Mouse (Mus musculus) kidney, postnatal 25 days (tissue): ENCODE results near the gene Senp1.

Experiments used
- DNase-seq, 2 experiments: peaks; one replicate each; pipeline ENCODE4 v3.0.0; 2021; ENCODE audit warnings: mixed read lengths in 2 of 2

Gene Senp1

GRCm38 (mm10) chr15:98107230-98107629, 13.7 kb upstream of the Senp1 start:
- no peak for DNase-seq

DNA sequence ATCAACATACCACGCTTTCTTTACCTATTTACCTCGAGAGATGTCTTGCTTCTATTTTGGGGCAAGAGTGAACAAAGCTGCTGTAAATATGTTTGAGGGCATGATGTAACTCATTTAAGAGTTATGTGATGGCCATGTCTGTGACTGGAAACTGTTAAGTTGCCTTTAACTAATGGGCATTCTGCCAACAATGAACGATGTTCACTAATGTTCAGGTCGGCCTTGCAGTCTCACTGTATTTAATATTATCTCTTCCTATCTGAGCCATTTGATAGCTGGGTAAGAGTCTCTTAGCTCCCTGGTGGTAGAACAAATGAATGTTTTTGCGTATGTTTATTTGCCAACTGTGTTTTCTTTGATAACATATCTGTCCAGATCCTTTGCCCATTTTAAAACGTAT, 13.0 kb upstream of the Senp1 start:
- DNase-seq = no peak

GRCm38 (mm10) chr15:98102401-98102800, 8.9 kb upstream of the Senp1 start:
- DNase-seq = no peak

DNA sequence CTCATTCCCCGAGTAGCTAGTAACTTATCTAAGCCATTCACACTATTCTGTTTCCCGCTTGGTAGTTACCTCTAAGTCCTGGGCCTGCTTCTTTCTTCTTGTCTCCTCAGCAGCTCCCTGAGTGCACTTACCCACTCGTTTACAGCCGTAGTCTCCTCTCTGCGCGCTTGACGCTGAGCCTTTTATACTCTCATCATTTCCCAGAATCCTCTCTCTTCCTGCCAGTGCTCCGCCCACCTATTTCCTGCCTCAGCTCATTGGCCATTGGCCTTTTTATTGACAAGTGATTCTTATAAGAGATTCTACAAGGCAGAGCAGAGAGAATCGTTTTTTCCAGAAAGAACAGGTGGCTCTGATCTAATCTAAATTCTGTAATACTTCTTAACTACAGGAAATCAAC, 5.0 kb upstream of the Senp1 start:
- DNase-seq = no peak

DNA sequence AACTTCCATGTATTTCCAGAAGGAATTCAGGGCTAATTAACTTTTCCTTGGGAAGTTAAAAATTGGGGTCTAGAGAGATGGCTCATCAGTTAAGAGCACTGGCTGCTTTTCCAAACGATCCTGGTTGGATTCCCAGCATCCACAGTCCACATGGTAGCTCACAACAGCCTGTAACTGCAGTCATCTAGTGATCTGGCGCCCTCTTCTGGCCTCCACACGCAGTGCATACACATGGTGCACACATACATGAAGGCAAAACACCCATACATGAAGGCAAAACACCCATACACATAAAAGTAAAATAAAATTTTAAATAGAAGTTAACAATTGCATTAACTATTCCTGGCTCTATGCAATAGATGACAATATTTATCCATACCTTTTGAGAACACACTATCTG, 3.4 kb upstream of the Senp1 start:
- no peak for DNase-seq

- DNase-seq = no peak
These were observed 1.4 kb upstream of the Senp1 start for GRCm38 (mm10) chr15:98094905-98095304.

- no peak for DNase-seq
These were observed 998 bp downstream of the Senp1 start, which contains the start of gene Pfkm for GRCm38 (mm10) chr15:98092372-98093120. Gene Pfkm, plus strand, starts transcription at chr15:98092589.

DNA sequence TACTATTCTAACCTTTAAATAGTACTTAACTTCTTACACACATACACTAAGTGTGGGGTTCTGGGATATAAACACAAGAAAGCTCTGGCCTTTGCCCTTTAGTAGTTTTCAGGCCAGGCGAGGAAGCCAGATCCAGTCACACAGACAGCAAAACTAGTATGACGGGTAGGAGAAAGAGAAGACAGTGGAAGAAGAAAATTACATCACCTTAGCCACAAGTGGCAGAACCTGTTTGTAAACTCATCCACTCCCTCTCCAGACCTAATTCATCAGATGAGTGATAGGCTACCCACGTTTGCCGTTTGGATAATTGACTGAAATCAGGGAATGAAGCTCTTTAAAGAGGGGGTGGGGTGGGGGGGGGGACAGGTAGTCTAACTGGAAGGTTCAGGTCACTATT, 1.7 kb downstream of the Senp1 start:
- DNase-seq = no peak

DNA sequence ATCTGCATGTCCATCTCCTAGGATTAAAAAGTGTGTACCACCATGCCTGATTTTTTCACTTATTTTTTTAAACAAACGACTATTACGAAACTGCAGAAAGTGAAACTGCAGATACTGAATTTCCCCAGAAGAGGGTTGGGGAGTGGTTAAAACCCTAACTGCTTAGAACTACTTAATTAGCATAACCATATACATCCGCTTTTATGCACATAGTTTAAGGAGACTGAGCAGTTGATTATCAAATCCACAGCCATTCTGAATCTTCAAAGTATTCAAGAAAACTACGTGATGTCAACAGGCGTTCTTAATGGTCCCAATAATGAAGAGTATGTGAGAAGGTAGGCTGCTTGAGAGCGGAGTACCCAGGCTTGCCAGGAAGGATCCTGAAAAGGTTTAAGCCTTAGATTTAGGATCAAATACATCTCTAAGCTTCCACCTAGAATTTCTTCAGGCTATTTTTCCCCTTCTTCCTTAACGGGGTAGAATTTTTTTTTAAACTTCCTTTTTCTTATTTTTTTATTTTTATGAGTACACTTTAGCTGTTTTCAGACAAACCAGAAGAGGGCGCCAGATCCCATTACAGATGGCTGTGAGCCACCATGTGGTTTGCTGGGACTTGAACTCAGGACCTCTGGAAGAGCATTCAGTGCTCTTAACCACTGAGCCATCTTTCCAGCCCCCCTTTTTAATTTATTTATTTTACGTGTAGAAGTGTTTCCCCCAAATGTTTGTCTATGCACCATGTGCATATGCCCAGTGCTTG, 3.9 kb downstream of the Senp1 start:
- DNase-seq = peak in 1 of 2 experiments; percentile 65

- DNase-seq = no peak
These were observed 4.7 kb downstream of the Senp1 start for GRCm38 (mm10) chr15:98088889-98089288.

GRCm38 (mm10) chr15:98076901-98077300, 16.6 kb downstream of the Senp1 start:
- DNase-seq = no peak

DNA sequence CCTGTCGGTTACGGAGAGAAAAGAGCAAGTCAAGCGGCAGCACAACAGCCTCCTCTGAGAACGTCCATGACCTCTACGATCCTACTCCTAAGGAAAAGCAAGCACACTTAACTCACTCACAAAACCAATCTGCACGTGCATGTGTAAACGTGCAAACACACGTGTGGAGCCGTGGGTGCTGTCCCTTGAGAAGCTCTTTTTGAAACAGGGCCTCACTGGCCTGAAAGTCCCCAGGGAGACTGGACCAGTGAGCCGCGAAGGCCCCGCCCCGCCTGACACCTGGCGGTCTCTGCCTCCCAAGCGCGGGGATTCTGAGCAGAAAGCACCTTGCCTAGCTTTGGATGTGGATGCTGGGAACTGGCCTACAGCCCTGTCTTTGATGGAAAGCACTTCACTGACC, 18.5 kb downstream of the Senp1 start:
- no peak for DNase-seq

- no peak for DNase-seq
These were observed 19.0 kb downstream of the Senp1 start for GRCm38 (mm10) chr15:98074521-98074920.

DNA sequence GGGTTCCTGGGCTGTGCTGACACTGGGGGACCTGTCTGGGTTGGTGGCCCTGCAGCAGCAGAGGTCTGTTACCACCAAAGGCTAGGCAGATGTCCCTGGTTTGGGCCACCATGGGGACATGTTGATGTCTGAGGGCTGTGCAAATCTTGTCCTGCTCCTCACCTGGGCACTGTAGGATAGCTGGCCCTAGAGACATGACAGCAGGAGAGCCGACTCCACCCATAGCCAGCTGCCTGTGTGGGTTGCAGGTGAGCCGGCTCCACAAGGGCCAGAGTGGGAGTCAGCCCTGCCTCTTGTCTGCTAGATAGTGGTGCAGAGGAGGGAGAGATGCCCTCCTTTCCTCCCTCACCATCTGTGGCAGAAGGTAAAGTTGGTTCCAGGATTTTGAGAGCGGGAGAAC, 23.2 kb downstream of the Senp1 start:
- no peak for DNase-seq

- no peak for DNase-seq
These were observed 23.8 kb downstream of the Senp1 start for GRCm38 (mm10) chr15:98069566-98070245.

GRCm38 (mm10) chr15:98068506-98068905, 25.0 kb downstream of the Senp1 start:
- no peak for DNase-seq

GRCm38 (mm10) chr15:98067492-98067891, 26.1 kb downstream of the Senp1 start:
- no peak for DNase-seq

DNA sequence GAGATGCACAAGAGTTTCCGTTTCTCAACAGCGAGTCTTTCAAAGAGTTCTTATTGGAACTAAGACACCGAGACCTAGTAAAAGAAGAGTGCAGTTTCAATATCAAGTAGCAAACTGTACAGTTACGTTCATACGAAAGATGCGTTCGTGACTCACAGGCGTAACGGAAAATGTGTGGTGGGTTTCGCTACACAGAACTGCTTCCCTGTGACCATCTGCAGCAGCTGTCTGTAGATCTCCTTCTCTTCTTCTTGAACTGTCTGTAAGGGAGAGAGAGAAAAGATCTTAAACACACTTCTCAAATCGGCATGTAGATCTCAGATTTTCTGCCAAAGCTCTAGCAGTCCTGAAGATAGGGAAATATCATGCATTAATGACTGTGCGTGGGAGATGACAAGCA, 26.9 kb downstream of the Senp1 start:
- no peak for DNase-seq

- no peak for DNase-seq
These were observed 27.7 kb downstream of the Senp1 start for GRCm38 (mm10) chr15:98065881-98066280.

DNA sequence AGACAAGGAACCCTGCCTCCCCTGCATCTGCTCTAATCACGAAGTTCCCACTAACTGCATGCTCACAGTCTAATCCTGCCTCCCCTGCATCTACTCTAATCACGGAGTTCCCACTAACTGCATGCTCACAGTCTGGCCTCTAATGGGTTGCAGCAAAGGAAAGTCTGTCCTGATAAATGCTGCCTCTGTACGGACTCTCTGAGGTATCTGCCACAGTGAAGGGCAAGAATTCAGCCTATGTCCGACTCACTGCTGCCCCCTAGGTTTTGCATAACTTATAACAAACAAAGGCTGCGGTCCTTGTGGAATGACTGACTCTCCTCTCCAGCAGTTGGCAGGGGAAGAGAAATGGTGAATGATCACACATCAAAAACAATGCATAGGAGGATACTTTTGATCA, 38.3 kb downstream of the Senp1 start:
- DNase-seq = peak in 1 of 2 experiments; percentile 58

GRCm38 (mm10) chr15:98051685-98052084, 41.9 kb downstream of the Senp1 start:
- no peak for DNase-seq

DNA sequence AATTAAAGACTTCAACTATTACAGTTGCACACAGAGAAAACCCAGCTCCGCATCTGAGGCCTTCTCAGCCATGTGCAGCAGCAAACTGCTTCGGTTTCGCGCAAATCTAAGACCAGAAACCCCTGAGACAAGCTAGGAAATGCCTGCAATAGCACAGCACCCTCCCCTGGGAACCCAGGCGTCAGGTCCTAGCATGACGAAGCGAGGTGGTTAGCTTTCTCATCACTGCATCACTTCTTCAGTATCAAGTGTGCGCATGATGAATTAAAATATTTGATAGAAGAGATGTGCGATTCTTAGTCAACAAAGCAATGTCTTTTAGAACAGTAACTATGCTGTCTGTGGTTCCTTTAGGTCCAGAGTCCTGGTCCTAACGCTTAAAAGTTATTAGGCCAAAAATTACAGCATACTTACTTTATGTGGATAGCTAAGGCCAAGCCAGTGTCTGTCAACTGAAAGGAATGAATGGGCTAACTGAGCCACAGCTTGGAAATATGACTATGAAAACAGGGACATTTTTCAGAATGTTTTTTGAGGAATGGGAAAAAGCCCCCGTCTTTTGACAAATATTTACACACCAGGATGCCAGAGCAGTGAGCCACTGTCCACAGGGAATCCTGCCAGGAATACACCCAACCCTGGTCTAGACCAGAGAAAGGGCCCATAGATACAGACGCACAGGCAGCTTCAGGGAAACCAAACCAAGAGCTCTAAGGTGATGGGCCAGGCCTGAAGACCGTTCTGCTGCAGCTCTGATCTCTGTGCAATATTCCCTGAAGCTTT, 44.4 kb downstream of the Senp1 start:
- no peak for DNase-seq

GRCm38 (mm10) chr15:98044387-98044786, 49.2 kb downstream of the Senp1 start:
- no peak for DNase-seq
